Mouse (Mus musculus) C2C12 (cell line): ENCODE data around the gene Bahcc1. TPM values are rescaled to one million over a fixed set of nuclear protein-coding genes. Genes with fewer than 3 reads are reported as not detected.

Experiments
- H3K27me3 ChIP-seq: one replicate; pipeline ENCODE4 v1.6.1; 2011; ENCODE audit not compliant: control insufficient read depth, insufficient read depth, insufficient read length
- H3K36me3 ChIP-seq: one replicate; pipeline ENCODE4 v1.6.1; 2011; ENCODE audit not compliant: control insufficient read depth, insufficient read depth
- H3K4me3 ChIP-seq: one replicate; pipeline ENCODE4 v1.5.1; 2011; ENCODE audit warnings: mild to moderate bottlenecking, control low read depth; ENCODE audit not compliant: poor library complexity, insufficient read depth, severe bottlenecking
- H3K79me2 ChIP-seq: one replicate; pipeline ENCODE4 v1.6.1; 2011; ENCODE audit not compliant: control insufficient read depth, insufficient read depth
- H3K79me3 ChIP-seq: one replicate; pipeline ENCODE4 v1.6.1; 2011; ENCODE audit warnings: low read depth, control low read depth
- H3ac ChIP-seq: one replicate; pipeline ENCODE3; 2011; ENCODE audit warnings: low read depth; ENCODE audit not compliant: control insufficient read depth, insufficient read length
- CEBPB ChIP-seq: IDR thresholded peaks from one replicate; pipeline ENCODE4 v1.6.1; 2011; ENCODE audit warnings: low read depth, mild to moderate bottlenecking, control low read depth, moderate library complexity
- CTCF ChIP-seq: IDR thresholded peaks from one replicate; pipeline ENCODE4 v1.5.1; 2011; ENCODE audit not compliant: control insufficient read depth, insufficient read depth, insufficient read length
- FOSL1 ChIP-seq: IDR thresholded peaks from one replicate; pipeline ENCODE4 v1.8.0; 2011; ENCODE audit warnings: mild to moderate bottlenecking, low read length; ENCODE audit not compliant: poor library complexity, insufficient read depth, severe bottlenecking
- MAX ChIP-seq: IDR thresholded peaks from one replicate; pipeline ENCODE4 v1.6.1; 2011; ENCODE audit warnings: mild to moderate bottlenecking, control low read depth
- MYOD1 ChIP-seq: IDR thresholded peaks from one replicate; pipeline ENCODE4 v1.6.1; 2011; ENCODE audit warnings: low read depth; ENCODE audit not compliant: control insufficient read depth, insufficient read length
- MYOG ChIP-seq: IDR thresholded peaks from one replicate; pipeline ENCODE4 v1.6.1; 2011; ENCODE audit not compliant: control insufficient read depth, insufficient read length; ENCODE audit errors: extremely low read depth
- USF1 ChIP-seq: IDR thresholded peaks from one replicate; pipeline ENCODE4 v1.6.1; 2011; ENCODE audit warnings: low read depth, mild to moderate bottlenecking, control low read depth, moderate library complexity
- polyA plus RNA-seq: library from polyadenylated mRNA; unstranded; fragments of >200 nt; fragmentation: generic; extraction: Trizol; gene quantifications from one replicate; pipeline ENCODE4 v1.2.1, GENCODE M21; 2012; ENCODE audit warnings: missing spikeins

Gene Bahcc1
- polyA plus RNA-seq, 1 experiment, result 10.8 TPM

DNA sequence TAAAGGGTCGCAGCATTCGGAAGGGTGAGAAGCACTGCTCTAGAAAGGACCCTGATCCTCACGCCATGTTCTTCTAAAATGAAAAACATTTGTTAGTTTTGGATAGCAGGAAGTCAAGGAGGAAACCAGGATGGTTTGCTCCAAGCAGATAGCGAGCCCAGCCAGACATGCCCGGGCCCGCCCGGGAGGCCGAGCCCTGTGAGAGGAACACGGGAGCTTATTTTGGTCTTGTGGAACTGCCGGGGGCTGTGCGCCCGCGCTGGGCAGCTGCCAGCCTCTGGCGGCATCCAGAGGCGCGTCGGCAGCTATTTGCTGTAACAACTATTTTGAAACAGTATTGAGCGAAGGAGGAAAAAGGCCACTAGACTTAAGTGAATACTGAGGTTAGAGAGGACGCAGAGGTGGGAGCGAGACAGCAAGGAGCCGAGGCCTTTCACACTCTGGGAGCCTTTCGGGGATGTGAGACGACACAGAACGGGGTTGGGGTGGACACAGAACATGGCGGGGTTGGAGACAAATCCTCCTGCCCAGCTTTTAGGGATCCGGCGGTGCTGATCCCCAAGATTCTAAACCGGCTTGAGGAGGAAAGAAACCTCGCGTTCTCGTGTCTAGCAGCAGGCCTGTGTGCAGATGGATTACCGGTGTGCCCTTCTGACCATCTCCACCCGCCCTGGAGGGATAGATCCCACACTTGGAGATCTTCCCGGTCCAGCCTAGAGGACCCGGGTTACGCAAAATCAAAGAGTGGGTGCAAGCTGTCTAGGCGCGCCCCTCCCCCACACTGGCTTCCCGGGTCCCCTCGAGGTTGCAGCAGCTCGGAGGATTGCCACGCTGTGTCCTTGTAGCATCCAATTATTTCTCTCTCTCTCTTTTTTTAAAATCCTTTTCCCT, 2.6 kb upstream of the Bahcc1 start:
- TF ChIP-seq FOSL1 (no peak), MAX (peak; percentile 30)
- Histone ChIP-seq H3ac (peak overlapping the region; percentile 71), H3K36me3 (peaks cover 4% of the 10 kb centered on the region), H3K27me3 (no peaks in the 10 kb centered on the region), H3K79me2 (peaks cover 75% of the 10 kb centered on the region), H3K4me3 (peak overlapping the region; percentile 93), H3K79me3 (peaks cover 47% of the 10 kb centered on the region)

DNA sequence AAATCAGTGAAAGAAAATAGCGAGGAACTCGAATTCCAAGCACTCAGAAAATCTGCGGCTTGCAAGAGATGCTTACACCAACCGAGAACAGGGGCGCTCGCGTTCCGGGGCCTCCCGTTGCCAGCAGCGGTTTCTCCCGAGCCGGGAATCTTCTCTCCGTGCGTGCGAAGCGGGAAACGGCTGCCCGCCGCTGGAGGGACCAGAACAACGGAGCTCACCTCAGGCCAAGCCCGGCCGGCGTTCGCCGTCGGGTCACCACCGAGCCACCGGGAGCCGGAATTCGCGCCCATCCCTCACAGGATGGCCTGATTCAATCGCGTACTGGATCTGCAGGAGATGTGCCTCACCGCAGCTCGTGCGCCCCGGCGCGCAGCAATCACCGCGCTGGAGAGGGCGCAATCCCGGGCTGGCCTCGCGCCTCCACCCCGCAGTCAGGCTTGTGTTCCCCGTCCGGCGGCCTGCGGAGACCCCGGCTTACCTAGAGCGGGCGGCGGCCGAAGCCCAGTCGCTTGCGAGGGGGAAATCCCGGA, 1.8 kb upstream of the Bahcc1 start:
- peaks cover 83% of the 10 kb centered on the region for H3K79me2 ChIP-seq
- H3ac ChIP-seq, result peak overlapping the region; percentile 91
- H3K4me3 ChIP-seq, result peak overlapping the region; percentile 93
- no peaks in the 10 kb centered on the region for H3K27me3 ChIP-seq
- H3K36me3 ChIP-seq, result peaks cover 4% of the 10 kb centered on the region
- TF ChIP-seq FOSL1, result no peak
- peak; percentile 45 for TF ChIP-seq MAX
- peaks cover 55% of the 10 kb centered on the region for H3K79me3 ChIP-seq

DNA sequence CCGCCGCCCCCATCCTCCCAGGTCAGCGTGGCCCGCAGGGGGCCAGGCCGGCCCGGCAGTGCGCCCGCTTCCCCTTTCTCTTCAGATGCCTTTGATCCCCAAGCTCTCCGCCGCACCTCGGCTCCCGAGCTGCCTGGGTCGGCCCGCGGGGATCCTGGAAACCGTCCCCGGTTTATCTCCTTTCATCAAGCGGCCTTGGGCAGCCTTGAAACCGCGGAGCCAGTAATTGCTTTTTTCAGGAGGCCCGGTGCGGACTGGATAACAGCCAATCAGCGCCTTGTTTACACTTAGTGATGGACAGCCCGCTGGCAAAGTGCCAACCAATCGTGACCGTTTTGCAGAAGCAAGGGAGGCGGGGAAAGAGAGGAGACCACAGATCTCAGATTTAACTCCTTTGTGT, 1.4 kb upstream of the Bahcc1 start:
- peaks cover 4% of the 10 kb centered on the region for H3K36me3 ChIP-seq
- H3K79me2 ChIP-seq, result peaks cover 88% of the 10 kb centered on the region
- H3K27me3 ChIP-seq, result no peaks in the 10 kb centered on the region
- peak overlapping the region; percentile 91 for H3ac ChIP-seq
- peaks cover 60% of the 10 kb centered on the region for H3K79me3 ChIP-seq
- TF ChIP-seq FOSL1 (no peak), MAX (peak; percentile 71)
- peak overlapping the region; percentile 93 for H3K4me3 ChIP-seq

DNA sequence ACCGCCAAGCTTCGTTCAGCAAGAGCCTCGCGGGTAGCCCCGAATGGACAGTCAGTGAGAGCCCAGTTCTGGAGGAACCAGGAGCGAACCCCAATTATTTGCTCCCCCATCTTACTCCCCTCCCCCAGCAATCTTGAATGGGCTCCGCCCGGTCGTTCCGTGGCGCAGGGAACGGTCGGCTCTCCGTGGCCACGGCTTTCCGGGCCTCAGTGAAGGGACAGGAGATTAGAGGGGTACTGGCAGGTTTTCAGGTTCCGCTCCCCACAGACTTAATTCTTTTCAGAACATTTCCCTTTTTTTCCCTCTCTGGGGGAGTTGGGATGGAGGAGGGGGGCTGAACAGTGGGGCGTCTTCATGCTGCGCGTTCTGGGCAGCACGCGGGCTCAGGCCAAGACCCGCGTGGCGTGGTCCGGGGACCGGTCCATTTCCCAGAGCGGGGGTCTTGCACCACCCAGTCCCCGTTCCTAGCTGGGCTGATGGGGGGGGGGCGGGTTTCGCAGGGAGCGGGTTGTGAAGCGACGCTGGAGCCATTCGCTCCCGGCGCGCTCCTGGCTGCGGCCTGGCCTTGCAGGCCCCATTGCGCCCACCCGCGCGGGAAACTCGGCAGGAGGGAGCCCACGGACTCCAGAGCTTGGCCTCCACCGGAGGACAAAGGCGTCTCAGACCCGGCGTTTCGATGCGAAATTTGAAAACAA, 841 bp downstream of the Bahcc1 start:
- TF ChIP-seq MYOG (no peak), CEBPB (no peak), FOSL1 (no peak), MAX (no peak), CTCF (no peak), USF1 (no peak), MYOD1 (no peak)
- H3K27me3 ChIP-seq, result no peaks in the 10 kb centered on the region
- peak overlapping the region; percentile 71 for H3K4me3 ChIP-seq
- peak overlapping the region; percentile 89 for H3ac ChIP-seq
- peaks cover 70% of the 10 kb centered on the region for H3K79me3 ChIP-seq
- H3K36me3 ChIP-seq, result peaks cover 4% of the 10 kb centered on the region
- H3K79me2 ChIP-seq, result peaks cover 95% of the 10 kb centered on the region

DNA sequence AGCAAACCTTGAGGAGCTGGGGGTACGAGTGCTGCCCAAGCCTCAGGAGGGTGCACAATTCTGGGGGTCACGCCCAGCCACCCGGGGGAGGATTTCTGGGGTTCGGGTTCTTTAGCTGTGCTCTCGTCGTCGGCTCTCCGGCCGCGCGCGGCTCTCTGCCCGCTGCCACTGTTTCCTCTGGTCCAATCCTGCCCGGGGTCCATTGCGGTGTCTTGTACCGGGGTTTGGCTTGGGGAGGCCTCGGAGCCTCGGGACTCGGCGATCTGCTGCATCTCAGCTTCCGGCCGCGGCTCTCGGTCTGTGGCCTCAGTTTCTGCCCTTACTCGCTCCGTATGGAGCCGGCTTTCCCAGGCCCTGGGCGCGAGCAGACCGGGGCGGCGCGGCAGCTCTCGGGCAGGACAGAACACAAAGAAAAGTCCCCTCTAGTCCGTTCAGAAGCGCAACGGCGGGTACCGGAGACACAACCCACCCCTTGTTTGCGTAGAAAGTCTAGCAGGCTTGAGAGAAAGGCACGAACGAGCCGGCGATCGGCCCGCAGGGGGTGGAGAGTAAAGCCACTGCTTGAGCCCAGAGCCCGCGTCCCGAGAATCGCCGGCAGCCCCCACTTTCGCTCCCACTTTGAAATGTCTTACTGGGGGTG, 1.5 kb downstream of the Bahcc1 start:
- peak overlapping the region; percentile 89 for H3ac ChIP-seq
- H3K27me3 ChIP-seq, result no peaks in the 10 kb centered on the region
- peaks cover 70% of the 10 kb centered on the region for H3K79me3 ChIP-seq
- TF ChIP-seq USF1, result no peak
- no peak for TF ChIP-seq CTCF
- TF ChIP-seq MAX, result no peak
- no peak for TF ChIP-seq MYOD1
- TF ChIP-seq FOSL1, result no peak
- peak overlapping the region; percentile 71 for H3K4me3 ChIP-seq
- peaks cover 95% of the 10 kb centered on the region for H3K79me2 ChIP-seq
- H3K36me3 ChIP-seq, result no peaks in the 10 kb centered on the region

DNA sequence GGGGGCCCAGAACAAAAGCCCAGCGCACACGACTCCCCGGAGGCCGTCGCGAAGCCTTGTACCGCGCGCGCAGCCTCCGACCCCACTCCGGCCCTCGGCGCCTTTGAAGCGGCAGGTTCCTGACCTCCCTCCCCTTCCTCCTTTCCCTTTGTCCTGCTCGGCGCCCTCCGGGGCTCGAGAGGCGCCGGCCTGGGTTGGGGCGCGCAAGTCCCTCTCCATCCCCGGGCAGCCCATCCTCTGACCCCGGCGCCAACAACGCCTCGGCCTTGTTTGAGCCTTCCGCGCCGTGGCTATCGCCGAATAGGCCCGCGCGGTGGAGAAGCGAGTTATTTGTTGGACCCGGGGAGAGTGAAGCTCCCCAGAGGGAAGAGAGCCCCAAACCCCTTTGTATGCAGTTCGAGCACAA, 2.0 kb downstream of the Bahcc1 start:
- Histone ChIP-seq H3K79me2 (peaks cover 95% of the 10 kb centered on the region), H3ac (peak overlapping the region; percentile 89)
- TF ChIP-seq USF1 (no peak), MYOD1 (no peak), MYOG (no peak), CTCF (no peak), CEBPB (no peak), FOSL1 (no peak), MAX (no peak)

More for the DNA sequence above, 2.0 kb downstream of the Bahcc1 start:
- Histone ChIP-seq H3K27me3 (no peaks in the 10 kb centered on the region), H3K79me3 (peaks cover 71% of the 10 kb centered on the region), H3K36me3 (no peaks in the 10 kb centered on the region), H3K4me3 (peak overlapping the region; percentile 71)
